Mouse (Mus musculus) liver, embryonic 14.5 days (tissue): ENCODE results near the gene Metrn. TPM values are rescaled to one million over a fixed set of nuclear protein-coding genes. Genes with fewer than 3 reads are reported as not detected.

ENCODE experiments used
- ATAC-seq: fragments of 200-750 bp; cut with Nextera tagmentation; 2 replicates; pipeline ENCODE4 v1.8.0; 2017; ENCODE audit warnings: moderate number of reproducible peaks, mild to moderate bottlenecking, moderate library complexity; ENCODE audit not compliant: insufficient read depth
- DNase-seq, 3 experiments: peaks; one replicate each; pipeline ENCODE4 v3.0.0-alpha.2; 2012 to 2013; ENCODE audit warnings: low read depth in 3 of 3, low spot score in 3 of 3
- H3K27ac ChIP-seq: fragments of 300-500 bp; sonication (generic); 2 replicates; pipeline ENCODE4 v1.5.1; 2014; ENCODE audit warnings: moderate library complexity, mild to moderate bottlenecking, control low read depth, inconsistent platforms
- H3K27me3 ChIP-seq: fragments of 300-500 bp; sonication (generic); 2 replicates; pipeline ENCODE4 v1.6.1; 2014; ENCODE audit warnings: mild to moderate bottlenecking, low read length, moderate library complexity; ENCODE audit not compliant: control insufficient read depth, insufficient read depth
- H3K36me3 ChIP-seq: fragments of 300-500 bp; sonication (generic); replicated peaks from 2 replicates; pipeline ENCODE4 v1.6.1; 2014; ENCODE audit warnings: low read depth; ENCODE audit not compliant: control insufficient read depth, insufficient read depth
- H3K4me1 ChIP-seq, 2 experiments: fragments of 200-500 bp in 1 of 2; fragments of 300-500 bp in 1 of 2; sonication (generic) in 1 of 2; replicated peaks; 2 replicates each; pipeline ENCODE4 v1.6.1; 2012 to 2014; ENCODE audit warnings: antibody characterized with exemption in 1 of 2, inconsistent platforms in 1 of 2, low read length in 1 of 2; ENCODE audit not compliant: control insufficient read depth in 2 of 2, insufficient read depth in 2 of 2
- H3K4me2 ChIP-seq: fragments of 300-500 bp; sonication (generic); 2 replicates; pipeline ENCODE4 v1.6.1; 2014; ENCODE audit warnings: low read depth, mild to moderate bottlenecking, control low read depth, moderate library complexity
- H3K4me3 ChIP-seq, 2 experiments: fragments of 200-500 bp in 1 of 2; fragments of 300-500 bp in 1 of 2; sonication (generic) in 1 of 2; 2 replicates each; pipeline ENCODE4 v1.5.1; 2012 to 2014; ENCODE audit warnings: low read depth in 2 of 2, low read length in 2 of 2, mild to moderate bottlenecking in 2 of 2, control low read depth in 1 of 2, inconsistent platforms in 1 of 2, moderate library complexity in 1 of 2; ENCODE audit not compliant: insufficient read depth in 1 of 2
- H3K9ac ChIP-seq: fragments of 300-500 bp; sonication (generic); replicated peaks from 2 replicates; pipeline ENCODE4 v1.6.1; 2014; ENCODE audit warnings: mild to moderate bottlenecking, control low read depth, moderate library complexity
- H3K9me3 ChIP-seq: fragments of 300-500 bp; sonication (generic); 2 replicates; pipeline ENCODE4 v1.6.1; 2016; ENCODE audit warnings: low read length, mixed read lengths; ENCODE audit not compliant: control insufficient read depth
- CTCF ChIP-seq: IDR thresholded peaks from 2 replicates; pipeline ENCODE4 v1.5.1; 2016; ENCODE audit warnings: antibody characterized with exemption, low read depth, control low read depth
- EP300 ChIP-seq: IDR thresholded peaks from 2 replicates; pipeline ENCODE4 v1.6.1; 2016; ENCODE audit warnings: antibody characterized with exemption, low read depth
- WGBS: fragments of 180-500 bp; shearing (Covaris S2); extraction: QIAGEN DNeasy Blood & Tissue Kit; methylation state at CpG from one replicate; pipeline ENCODE4 v1.1.7; 2014; ENCODE audit not compliant: insufficient replicate concordance; 5-methylcytosine and 5-hydroxymethylcytosine counted together
- polyA plus RNA-seq, 2 experiments: library from polyadenylated mRNA; depleted of rRNA in 1 of 2; stranded (reverse) in 1 of 2; unstranded in 1 of 2; fragments of >200 nt; fragmentation: Nextera tagmentation in 1 of 2; extraction: Ambion mirVana in 1 of 2; gene quantifications; 2 replicates each; pipeline versions ENCODE4 v1.2.1 to v1.2.3; 2012 to 2014

Metrn gene
- polyA plus RNA-seq, 2 experiments: 4.1 to 20.3 TPM

DNA sequence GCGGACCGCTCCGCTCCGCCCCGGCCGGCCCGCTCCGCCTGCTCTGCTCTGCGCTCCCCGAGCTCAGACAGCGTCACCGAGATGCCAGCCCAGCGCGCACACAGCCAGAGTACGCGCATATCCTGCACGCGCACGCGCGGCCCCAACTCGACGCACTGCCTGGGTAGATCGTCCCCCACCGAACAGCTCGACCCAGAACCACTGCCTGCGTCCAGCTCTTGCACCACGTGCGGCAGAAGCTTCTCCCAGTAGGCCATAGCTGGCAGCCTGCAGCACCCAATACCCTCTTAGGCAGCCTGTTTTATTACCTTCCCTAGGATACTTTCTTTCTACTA, 40.1 kb upstream of the Metrn start, which contains the start of gene Rhbdl1:
TSS of gene Rhbdl1 (minus strand) at position 220 of the 335 bp plus-strand sequence.
- DNase-seq: no peak
- Histone ChIP-seq H3K4me2 (peak within 1 kb of the TSS; percentile 53), H3K4me3 (peak within 1 kb of the TSS in 1 of 2 experiments; percentile 23; a peak in 2 of 4 replicates), H3K9me3 (no peaks in the 10 kb centered on the region), H3K27me3 (no peaks in the 10 kb centered on the region), H3K9ac (peak within 1 kb of the TSS; percentile 7; the same call in 1 of the 2 replicates), H3K36me3 (peaks cover 32% of the 10 kb centered on the region), H3K27ac (no peak within 1 kb of the TSS), H3K4me1 (peaks cover 3 to 6% of the 10 kb centered on the region in 2 experiments; a peak in 1 of 4 replicates)
- TF ChIP-seq EP300: no peak
- TF ChIP-seq CTCF: no peak
- ATAC-seq: no peak
- WGBS: 10% methylated on average over 24 of the region's 29 CpGs

DNA sequence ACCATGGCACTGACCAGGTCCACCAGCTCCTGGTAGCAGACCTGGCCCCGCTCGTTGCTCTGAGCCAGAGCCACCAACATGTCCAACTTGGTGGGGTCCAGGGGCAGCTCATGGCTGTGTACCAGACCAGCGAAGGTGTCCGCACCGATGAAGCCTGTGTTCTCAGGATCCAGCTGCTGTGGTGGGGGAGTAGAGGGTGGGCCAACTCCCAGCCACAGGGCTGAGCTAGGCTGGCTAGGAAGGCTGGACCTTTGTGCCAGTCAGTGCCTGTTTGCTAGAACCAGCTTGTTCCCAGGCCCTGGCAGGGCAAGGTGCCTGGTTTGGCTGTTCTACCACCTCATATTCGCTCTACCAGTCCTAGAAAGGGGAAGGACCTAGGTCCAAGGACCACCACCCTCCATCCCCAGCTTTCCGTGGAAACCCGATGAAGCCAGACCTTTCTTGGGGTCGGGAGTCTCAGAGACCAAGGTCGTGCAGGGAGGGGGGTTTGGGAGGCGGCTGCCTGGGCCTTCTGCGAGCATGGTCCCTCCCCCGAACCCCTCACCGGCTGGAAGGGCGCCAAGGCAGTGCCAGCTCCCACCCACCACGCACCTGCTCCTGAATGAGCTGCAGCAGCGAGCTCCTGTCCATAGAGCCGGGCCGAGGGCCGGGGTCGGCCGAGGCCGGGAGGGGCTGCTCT, 39.6 kb upstream of the Metrn start:
- WGBS: 26% methylated on average over 21 of the region's 23 CpGs
- DNase-seq (no peak), ATAC-seq (no peak)
- Histone ChIP-seq H3K9ac (peak overlapping the region; percentile 7; the same call in 1 of the 2 replicates), H3K36me3 (peaks cover 29% of the 10 kb centered on the region), H3K9me3 (no peaks in the 10 kb centered on the region), H3K4me1 (peaks cover 7 to 9% of the 10 kb centered on the region in 2 experiments), H3K4me3 (peak overlapping the region in 1 of 2 experiments; percentile 23; a peak in 2 of 4 replicates), H3K27ac (no peak overlapping the region), H3K4me2 (peak overlapping the region; percentile 53), H3K27me3 (no peaks in the 10 kb centered on the region)
- TF ChIP-seq CTCF (no peak), EP300 (no peak)

DNA sequence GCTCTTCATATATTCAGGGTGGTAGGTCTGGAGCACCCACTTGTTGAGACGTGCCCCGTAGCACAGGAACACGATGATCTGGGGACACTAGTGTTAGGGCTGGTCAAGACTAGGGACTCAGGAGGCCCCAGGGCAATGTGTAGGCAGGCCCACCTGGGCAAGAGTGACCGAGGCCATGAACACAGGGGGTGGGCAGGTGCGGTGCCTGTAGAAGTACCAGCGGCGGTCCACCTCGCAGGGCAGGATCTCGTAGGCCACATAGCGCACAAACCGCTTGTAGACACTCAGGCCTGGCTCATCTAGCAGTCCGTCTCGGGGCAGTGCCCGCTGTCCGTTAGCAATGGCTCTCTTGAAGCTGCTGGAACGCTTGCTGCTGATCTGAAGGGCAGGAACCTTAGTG, 38.9 kb upstream of the Metrn start:
- no peaks in the 10 kb centered on the region for H3K27me3 ChIP-seq
- WGBS: 81% methylated on average over 16 of the region's 16 CpGs
- H3K9ac ChIP-seq: no peak overlapping the region
- H3K4me1 ChIP-seq: peaks cover 9 to 13% of the 10 kb centered on the region in 2 experiments
- DNase-seq (no peak), ATAC-seq (no peak)
- no peaks in the 10 kb centered on the region for H3K9me3 ChIP-seq
- H3K36me3 ChIP-seq: peaks cover 27% of the 10 kb centered on the region
- no peak overlapping the region for H3K4me3 ChIP-seq
- H3K27ac ChIP-seq: no peak overlapping the region
- TF ChIP-seq EP300 (no peak), CTCF (no peak)
- H3K4me2 ChIP-seq: no peak overlapping the region

DNA sequence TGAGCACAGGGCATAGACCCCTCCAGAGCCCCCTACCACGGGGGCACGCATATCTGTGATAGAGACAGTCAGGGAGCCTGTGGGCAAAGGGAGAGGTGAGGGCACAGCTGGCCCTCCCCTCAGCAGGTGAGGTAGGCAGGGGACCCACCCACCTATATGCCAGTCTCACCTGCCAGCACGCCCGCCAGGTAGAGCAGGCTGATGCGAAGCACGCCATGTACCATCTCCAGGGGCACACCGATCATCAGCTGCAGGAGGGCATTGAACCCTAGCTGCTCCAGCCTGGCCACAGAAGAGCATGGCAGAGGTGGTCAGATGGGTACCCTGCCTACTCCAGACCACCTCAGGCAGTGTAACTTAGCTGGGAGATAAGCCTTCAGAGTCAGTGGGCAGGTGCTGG, 38.4 kb upstream of the Metrn start:
- no peak overlapping the region for H3K4me2 ChIP-seq
- H3K27me3 ChIP-seq: no peaks in the 10 kb centered on the region
- no peaks in the 10 kb centered on the region for H3K9me3 ChIP-seq
- no peak overlapping the region for H3K4me3 ChIP-seq
- TF ChIP-seq CTCF (no peak), EP300 (no peak)
- H3K27ac ChIP-seq: no peak overlapping the region
- 86% methylated on average over 7 of the region's 7 CpGs for WGBS
- ATAC-seq: no peak
- H3K9ac ChIP-seq: no peak overlapping the region
- H3K4me1 ChIP-seq: peaks cover 9 to 13% of the 10 kb centered on the region in 2 experiments
- H3K36me3 ChIP-seq: peaks cover 27% of the 10 kb centered on the region
- DNase-seq: no peak

DNA sequence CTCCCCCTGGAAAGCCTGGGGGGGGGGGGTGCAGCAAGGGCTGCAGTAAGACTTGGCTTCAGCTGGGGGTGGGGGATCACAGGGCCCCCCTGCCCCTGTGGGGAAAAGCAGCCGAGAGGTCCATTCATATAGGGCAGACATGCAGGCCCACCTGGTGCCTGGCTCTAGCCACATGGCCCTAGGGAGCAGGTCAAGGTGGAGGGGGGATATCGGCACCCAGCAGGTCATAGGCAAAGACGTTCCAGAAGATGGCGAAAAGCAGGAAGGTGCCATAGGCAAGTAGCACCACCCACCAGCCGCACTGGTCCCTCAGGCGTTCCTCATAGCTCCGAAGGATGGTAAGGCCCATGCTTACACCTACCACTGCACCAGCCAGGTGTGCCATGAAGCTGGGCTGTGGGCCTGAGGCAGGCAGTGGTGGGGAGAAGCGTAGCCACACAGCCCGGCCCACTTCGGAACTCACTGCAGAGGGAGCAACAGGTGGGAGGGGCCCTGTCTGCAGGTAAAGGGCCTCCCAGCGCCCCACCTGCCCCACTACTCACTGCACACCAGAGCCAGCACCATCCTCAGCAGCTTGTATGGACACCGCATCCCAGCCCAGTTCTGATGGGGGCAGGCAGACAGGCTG, 37.8 kb upstream of the Metrn start:
- WGBS: 78% methylated on average over 12 of the region's 12 CpGs
- Histone ChIP-seq H3K36me3 (peaks cover 21% of the 10 kb centered on the region), H3K4me1 (peaks cover 9 to 14% of the 10 kb centered on the region in 2 experiments), H3K27ac (no peak overlapping the region), H3K4me2 (peak overlapping the region; percentile 83), H3K9ac (no peak overlapping the region), H3K27me3 (no peaks in the 10 kb centered on the region), H3K4me3 (peak overlapping the region in 1 of 2 experiments; percentile 70; a peak in 2 of 4 replicates), H3K9me3 (no peaks in the 10 kb centered on the region)
- ATAC-seq (no peak), DNase-seq (no peak)
- no peak for TF ChIP-seq EP300
